Mouse (Mus musculus) mesoderm, embryonic 11.5 days (tissue): ENCODE results near the gene Golga1.

Source experiments
- DNase-seq: peaks from one replicate; pipeline ENCODE4 v3.0.0-alpha.2; 2012; ENCODE audit warnings: low read depth, low spot score

Gene Golga1

DNA sequence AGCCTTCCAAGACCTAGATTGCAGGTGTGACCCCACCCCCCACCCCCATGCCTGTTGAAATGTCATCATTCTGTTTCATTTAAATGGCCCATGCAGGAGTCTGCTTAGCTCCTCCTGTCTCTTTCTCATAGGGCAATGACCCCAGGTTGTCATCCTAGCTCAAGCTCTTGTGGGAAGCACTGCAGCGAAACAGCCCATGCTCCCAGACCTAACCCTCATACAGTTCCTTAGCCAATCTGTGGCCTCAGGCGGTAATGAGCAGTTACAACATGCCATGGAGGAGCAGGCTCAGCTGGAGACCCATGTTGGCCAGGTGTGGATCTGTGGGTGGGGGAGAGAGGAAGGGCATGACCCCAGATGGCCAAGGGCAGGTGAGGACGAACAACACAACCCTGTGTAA lies 90.2 kb downstream of the Golga1 start:
- DNase-seq, result no peak

DNA sequence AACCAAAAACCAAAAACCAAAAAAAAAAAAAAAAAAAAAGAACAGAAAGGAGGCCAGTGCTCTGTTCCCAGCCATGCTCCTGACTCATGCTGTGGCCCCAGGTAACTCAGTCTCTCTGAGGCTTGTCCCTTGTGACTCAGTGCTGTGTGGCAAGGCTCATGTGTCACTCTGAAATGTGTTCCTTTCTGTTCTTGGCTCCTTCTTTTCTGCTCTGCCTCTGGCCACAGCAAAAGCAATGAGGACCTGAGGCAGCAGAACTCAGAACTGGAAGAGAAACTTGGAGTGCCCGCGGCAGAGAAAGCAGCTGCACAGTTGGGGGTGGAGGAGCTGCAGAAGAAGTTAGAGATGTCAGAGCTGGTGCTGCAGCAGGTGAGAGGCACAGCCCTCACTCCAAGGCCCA lies 91.2 kb downstream of the Golga1 start:
- no peak for DNase-seq

DNA sequence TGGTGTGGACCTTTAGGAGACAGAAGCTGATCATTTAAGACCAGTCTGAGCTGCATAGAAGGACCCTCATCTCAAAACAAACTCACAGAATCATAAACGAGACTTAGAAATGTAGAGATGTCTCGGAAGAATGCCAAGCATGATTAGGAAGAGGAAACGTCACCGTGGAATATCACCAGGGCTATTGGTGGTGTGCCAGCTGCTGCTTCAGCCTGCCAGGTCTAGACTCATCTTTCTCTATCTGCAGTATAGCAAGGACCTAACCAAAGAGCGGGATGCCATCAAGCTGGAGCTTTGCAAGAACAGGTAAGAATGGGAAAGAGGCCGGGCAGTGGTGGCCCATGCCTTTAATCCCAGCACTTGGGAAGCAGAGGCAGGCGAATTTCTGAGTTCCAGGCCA lies 91.6 kb downstream of the Golga1 start:
- DNase-seq, result no peak

DNA sequence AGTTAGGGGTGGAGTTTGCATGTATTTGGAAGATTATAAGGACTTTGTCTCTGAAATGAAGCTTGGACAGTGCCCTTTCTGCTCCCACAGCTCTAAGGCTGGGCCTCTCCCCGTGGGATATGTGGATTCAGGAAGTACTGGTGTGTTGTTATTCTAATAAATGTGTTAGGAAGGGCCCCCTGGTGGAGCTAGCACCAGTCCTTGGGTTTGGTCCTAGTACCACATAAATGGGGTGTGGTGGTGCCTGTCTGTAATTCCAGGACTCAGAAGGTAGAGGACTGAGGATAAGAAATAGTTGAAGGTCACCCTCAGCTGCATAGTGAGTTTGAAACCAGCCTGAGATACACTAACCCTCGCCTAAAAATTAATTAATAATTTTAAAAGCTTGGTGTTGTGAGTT lies 92.1 kb downstream of the Golga1 start:
- no peak for DNase-seq

DNA sequence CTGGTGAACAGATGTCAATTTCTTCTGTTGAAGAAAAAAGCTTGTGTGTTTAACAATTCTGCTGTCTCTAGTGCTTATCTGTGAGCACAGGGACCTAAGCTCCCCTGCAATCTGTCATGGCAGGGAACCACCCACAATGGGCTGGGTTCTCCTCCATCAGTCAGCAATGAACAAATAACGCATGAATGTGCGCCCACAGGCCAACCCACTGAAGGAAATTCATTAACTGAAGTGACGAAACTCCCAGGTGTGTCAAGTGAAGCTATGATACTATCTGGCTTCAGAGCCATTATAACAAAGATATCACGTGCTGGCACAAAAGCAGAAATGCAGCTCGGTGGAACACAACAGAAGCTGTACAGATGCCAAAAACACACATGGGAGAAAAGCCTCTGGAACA lies 95.3 kb downstream of the Golga1 start:
- DNase-seq, result no peak

DNA sequence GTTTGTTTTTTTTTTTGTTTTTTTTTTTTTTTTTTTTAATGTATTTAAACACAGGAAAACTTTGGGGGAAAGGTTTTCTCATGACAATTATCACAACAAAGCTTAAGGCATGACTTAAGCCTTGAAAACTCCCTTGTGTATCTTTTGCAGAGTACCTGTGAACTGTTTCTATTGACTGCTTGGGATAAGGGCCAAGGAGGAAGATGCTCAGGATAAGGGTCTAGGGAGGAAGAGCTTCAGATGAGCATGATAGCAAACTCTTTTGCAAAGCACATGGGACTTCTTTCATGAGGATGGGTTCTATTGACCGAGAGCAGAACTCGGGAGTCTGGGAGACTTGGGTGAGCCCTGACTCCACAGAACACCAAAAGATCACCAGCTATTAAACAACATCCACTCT lies 95.7 kb downstream of the Golga1 start:
- DNase-seq, result no peak
